Mouse (Mus musculus) brain, embryonic 14.5 days (tissue): ENCODE results near the gene Samd1.

ENCODE experiments used
- CTCF ChIP-seq: fragments of 200-500 bp; IDR thresholded peaks from 2 replicates; pipeline ENCODE4 v1.5.1; 2012; ENCODE audit warnings: inconsistent platforms, mild to moderate bottlenecking, moderate library complexity, borderline replicate concordance; ENCODE audit not compliant: insufficient read depth, insufficient read length; ENCODE audit errors: extremely low read depth
- POLR2A ChIP-seq: fragments of 200-500 bp; IDR thresholded peaks from 2 replicates; pipeline ENCODE4 v1.6.1; 2012; ENCODE audit warnings: mild to moderate bottlenecking, inconsistent platforms, borderline replicate concordance; ENCODE audit not compliant: poor library complexity, insufficient read depth, insufficient read length, severe bottlenecking; ENCODE audit errors: extremely low read depth

- TF ChIP-seq POLR2A: no peak
- no peak for TF ChIP-seq CTCF
Measured at GRCm38 (mm10) chr8:84011705-84012498, 14.4 kb downstream of the Samd1 start, which contains the start of gene 2210011C24Rik.
